Mouse (Mus musculus) mouse trophoblast stem cell (cell line): ENCODE data around the gene Zfp541.

Experiments used
- in situ Hi-C, 2 experiments: fragments of 300-500 bp; cut with MseI, MboI; formaldehyde crosslinking; loops; 2 replicates in 1 of 2; 3 replicates in 1 of 2; pipeline ENCODE4 v1.15.1; 2025

Zfp541 gene

GRCm38 (mm10) chr7:16061219-16062098 lies at the start of gene Zfp541:
Gene Zfp541 (plus strand): TSS chr7:16061814.
- in situ Hi-C loops: no loop called here

- in situ Hi-C loops: no loop called here
Measured at GRCm38 (mm10) chr7:16012576-16013263, 48.9 kb upstream of the Zfp541 start.

DNA sequence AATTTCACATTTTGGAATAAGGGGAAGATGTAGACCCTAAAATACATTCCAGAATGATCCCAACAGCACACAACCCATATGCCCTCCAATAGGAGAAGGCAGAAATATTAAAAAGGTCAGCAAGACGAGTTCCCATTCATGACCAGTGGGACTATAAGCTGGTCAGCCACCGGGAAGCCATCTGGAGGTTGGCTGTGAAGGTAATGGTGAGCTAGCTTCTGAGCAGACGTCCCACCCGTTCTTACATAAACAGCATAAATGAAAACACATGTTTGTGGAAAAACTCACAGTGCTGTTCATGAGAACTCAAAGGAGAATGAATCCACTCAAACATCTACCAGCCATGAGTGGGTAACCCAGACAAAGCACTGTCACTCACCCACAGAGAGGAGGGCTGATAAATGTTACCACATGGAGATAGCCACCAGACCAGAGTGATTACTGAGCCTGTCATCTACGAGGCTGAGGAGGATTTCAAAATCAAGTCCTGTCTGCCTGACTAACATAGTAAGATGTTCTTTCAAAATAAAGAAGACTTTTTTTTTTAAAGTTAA lies 47.8 kb upstream of the Zfp541 start:
- in situ Hi-C loops: no loop called here

DNA sequence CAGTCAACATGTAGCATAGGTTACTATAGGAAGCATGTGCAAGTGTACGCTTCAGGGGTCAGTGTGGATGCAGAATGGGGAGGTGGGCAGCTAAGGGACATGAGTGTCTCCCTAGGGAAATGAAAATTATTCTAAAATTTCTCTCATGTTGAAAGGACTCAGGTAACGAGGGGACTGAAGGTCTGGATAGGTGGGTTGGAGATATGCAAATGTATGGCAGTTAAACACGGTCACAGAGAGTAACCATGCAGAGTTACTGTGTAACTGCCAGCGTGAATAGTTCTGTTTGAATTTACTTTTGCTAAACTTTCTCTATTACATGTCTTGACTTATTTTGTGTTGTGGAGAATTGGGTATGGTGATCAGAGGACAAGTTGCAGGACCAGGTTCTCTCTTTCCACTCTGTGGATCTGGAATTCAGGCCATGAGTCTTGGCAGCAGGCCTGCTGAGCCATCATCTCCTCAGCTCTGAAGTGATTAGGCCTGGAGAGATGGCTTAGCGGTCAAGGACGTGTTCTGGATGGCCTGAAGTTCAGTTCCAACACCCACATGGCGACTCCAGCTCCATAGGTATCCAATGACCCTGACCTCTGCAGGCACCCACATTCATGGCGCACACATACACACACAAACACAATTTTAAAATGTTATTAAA lies 47.0 kb upstream of the Zfp541 start:
- in situ Hi-C loops: no loop called here

- in situ Hi-C loops: no loop called here
Measured at GRCm38 (mm10) chr7:16015384-16015783, 46.2 kb upstream of the Zfp541 start.

DNA sequence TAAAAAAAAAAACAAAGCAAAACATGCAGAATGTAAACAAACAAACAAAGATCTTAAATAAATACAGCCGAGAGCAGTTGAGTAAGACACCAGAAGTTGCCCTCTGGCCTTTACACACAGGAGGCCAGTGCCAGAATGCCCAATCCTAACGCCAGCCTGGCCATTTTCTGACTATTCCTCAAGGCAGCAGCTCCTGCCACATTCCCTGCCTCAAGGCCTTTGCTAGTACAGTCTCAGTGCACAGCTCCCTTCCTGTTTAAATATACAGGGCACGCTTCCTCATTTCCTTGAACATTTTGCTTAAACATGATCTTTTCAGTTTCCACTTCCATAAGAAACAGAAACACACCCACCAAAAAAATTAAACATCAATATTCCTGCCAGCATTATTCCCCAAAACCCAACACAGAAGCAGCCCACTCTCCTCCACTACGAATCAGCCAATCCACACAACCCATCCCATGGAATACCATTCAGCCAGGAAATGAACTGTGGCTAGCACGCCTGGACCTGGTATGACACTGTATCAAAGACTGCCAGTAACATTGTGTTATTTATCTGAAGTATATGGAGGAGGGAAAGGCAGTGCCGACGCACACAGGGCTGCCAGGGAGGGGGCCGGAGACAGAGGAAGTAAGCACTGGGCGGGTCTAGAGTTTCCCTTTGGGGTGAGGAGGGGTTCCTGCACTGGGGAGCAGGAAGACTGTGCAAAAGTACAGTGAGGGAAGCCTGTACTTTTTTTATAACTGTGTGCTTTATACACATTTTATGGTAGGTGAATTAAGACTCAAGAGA lies 43.4 kb upstream of the Zfp541 start:
- in situ Hi-C loops: no loop called here

- in situ Hi-C loops: no loop called here
Measured at GRCm38 (mm10) chr7:16019256-16020094, 42.1 kb upstream of the Zfp541 start.

GRCm38 (mm10) chr7:16024603-16025222 lies 36.9 kb upstream of the Zfp541 start:
- in situ Hi-C loops: no loop called here

DNA sequence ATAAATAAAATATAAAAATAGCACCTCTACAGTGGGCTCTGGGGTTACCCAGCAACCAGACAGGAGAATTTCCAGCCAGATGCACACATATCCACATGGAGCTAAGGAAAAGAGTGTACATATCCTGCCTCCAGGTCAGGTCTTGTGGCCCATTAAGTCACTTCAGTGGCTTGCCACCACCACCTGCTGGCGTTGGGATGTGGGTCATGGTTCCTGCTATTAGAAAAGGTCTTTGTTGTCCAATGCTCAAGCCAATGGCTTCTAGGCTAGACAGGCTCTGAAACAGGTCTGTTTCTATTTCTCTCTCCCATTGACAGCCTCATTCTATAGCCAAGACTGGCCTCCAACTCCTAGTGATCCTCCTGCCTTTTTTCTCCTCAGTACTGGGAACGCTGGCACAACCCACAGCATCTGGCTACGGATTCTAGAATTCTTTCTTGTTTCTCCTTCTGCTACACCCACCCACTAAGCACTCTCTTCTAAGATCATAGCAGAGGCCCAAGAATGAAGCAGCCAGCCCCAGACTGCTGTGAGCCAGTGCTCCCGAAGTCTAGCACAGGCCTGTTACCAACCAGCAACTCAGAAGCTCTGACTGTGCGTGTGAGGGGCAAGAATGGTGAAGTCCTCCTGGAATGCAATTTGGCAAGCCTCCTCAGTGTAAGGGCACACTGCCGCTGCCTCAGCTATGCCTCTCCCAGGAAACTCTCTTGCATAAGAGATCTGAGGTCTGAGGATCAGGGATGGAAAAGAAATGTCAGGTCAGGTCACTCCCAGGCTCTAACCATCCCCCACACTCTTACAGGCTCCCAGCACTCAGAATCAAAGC lies 33.3 kb upstream of the Zfp541 start:
- in situ Hi-C loops: no loop called here

DNA sequence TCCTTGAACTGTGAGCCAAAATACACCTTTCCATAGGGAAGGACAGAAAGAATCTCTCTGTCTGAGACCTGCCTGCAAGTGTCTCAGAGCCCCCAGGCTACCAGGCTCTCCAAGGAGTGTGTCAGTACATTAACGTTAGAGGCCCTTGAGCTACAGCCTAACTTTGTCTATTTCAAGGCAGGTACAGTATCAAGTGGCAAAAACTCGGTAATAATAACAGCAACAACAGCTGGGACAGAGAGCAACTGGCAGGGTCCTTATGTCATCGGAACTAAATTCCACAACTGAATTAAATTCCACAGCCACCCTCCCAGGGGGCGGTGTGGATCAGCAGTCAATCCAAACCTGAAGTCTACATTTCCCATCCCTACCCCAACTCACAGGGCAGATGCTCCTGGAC lies 30.5 kb upstream of the Zfp541 start:
- in situ Hi-C loops: no loop called here

DNA sequence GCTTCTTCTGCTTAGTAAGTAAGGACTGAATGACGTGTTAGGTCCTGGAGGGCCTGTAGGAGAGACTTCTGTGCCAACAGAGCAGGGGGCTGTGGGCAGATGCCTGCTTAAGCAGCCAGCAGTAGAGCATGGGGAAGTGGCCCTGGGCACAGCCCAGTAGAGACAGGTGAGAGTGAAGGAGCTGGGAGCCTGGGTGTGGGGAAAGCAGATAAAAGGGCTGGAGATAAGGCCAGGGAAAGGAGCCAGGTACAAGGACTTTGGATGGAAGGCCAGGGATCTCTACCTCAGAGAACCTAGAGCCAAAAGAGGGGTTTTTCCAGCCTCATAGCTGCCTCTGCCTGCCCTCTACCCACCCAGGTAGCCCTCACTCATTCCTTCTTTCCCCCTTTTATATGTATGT lies 28.6 kb upstream of the Zfp541 start:
- in situ Hi-C loops: no loop called here

- in situ Hi-C loops: no loop called here
Measured at GRCm38 (mm10) chr7:16033580-16034461, 27.8 kb upstream of the Zfp541 start.

- in situ Hi-C loops: no loop called here
Measured at GRCm38 (mm10) chr7:16036972-16037371, 24.6 kb upstream of the Zfp541 start.

DNA sequence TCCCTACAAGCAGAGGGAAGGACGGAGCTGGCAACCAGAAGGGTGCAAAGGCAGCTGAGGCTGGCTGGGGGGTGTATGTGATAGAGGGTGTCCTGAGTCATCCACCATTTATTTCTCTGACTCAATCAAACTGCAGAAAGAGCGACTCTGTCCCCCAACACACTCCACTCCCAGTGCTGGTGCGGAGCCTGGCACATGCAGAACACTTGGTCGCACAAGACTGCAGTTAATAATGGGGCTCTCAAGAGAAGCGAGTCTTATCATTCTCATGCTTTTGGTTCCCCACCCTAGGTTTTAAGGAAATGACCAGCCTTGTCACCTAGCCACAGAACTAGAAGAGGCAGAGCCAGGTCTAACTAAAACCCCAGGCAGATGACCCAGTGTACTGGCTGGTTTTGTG lies 22.3 kb upstream of the Zfp541 start:
- in situ Hi-C loops: no loop called here

- in situ Hi-C loops: loop anchor here in 1 of 2 experiments (10.0 kb wide), 1 partner anchor 56 kb away; no protein-coding TSS in a partner anchor
Measured at GRCm38 (mm10) chr7:16041208-16041607, 20.4 kb upstream of the Zfp541 start.

DNA sequence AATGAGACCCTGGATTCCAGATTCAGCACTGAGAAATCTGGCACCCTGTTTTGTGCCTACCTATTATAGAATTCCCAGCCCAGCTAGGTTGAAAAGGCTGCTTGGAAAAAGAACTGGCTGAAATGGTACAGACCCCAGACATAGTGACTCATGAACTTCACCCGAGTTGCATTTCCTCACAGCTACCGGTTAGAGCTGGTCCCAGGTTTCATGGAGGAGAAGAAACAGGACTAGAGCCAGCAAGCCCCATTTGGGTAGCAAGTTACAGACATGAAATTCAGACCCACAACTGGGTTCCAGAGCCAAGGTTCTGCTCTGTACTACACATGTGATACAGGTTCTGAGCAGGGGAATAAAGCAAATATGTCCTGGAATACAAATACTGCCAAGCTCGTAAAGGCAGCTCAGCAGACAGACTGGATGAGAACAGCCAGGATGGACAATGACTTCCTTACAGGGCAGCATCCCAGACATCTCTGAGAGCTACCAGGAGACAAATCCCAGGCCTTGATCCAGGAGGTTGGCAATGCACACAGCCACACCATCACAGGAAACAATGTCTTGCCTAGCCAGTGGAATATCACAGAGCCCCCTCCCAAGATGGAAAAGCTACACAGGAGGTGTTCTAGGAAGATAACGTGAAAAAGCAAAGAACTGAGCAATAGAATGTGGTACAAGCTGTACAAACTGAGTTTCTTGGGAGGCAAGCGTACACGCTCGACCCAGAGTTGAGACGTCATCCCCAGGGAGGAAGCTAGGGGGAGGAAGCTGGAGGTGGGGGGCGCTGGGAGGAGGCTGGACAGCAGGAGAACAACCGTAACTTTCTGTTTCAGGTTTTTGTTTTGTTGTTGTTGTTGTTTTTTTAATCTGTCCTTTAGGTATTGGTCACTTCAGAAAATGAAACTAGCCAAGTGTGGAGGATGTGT lies 18.5 kb upstream of the Zfp541 start:
- in situ Hi-C loops: loop anchor here in 1 of 2 experiments (10.0 kb wide), 1 partner anchor 58 kb away; no protein-coding TSS in a partner anchor
